Mouse (Mus musculus): ENCODE measurements around the gene Crtc2. TPM values are rescaled to one million over a fixed set of nuclear protein-coding genes. Genes with fewer than 3 reads are reported as not detected.

The Crtc2 gene
- polyA plus RNA-seq, 1 experiment = 77.4 TPM

GRCm38 (mm10) chr3:90254419-90255193 is 643 bp downstream of the Crtc2 start:
- WGBS = 1% methylated on average over 40 of the region's 41 CpGs
- H3K4me3 ChIP-seq (replicated peaks; ENCODE audit: extremely low read depth, low read depth, low read length) = peak overlapping the region; percentile 91

DNA sequence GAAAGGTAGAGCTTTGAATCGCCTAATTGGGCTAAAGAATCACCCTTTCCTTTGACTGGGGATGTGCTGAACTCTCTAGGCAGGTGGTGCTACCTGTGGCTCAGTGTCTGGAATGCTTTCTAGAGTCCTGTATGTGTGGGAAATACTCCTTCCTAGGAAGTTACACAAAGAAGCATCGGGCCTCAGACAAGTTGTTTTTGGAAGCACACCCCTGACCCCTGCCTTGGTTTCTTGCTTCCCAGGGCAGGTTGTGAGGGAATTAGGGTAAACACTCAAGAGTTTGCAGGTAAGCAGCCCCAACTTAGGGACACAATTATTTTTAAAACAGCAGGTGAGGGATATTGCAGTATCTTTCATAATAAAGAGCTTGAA is 1.2 kb downstream of the Crtc2 start:
- H3K4me3 ChIP-seq (replicated peaks; ENCODE audit: extremely low read depth, low read depth, low read length) = peak overlapping the region; percentile 91
- no peak for TF ChIP-seq CTCF (IDR thresholded peaks at IDR 0.05; ENCODE audit: insufficient read depth, low read length)
- TF ChIP-seq POLR2A (IDR thresholded peaks at IDR 0.05; ENCODE audit: borderline replicate concordance, extremely low read depth, low read depth, low read length) = no peak
- H3K4me1 ChIP-seq (ENCODE audit: control insufficient read depth, insufficient read depth, low read length) = peaks cover 4% of the 10 kb centered on the region
- WGBS = 1% methylated on average over 2 of the region's 2 CpGs
- DNase-seq = no peak

More at GRCm38 (mm10) chr3:90254419-90255193, 643 bp downstream of the Crtc2 start:
- TF ChIP-seq POLR2A (IDR thresholded peaks at IDR 0.05; ENCODE audit: borderline replicate concordance, extremely low read depth, low read depth, low read length) (no peak), CTCF (IDR thresholded peaks at IDR 0.05; ENCODE audit: insufficient read depth, low read length) (no peak)
- no peak for DNase-seq
- H3K4me1 ChIP-seq (ENCODE audit: control insufficient read depth, insufficient read depth, low read length) = peaks cover 4% of the 10 kb centered on the region

GRCm38 (mm10) chr3:90255784-90256353 is 1.9 kb downstream of the Crtc2 start:
- H3K4me3 ChIP-seq (replicated peaks; ENCODE audit: extremely low read depth, low read depth, low read length) = no peak overlapping the region
- 89% methylated on average over 14 of the region's 14 CpGs for WGBS
- TF ChIP-seq POLR2A (IDR thresholded peaks at IDR 0.05; ENCODE audit: borderline replicate concordance, extremely low read depth, low read depth, low read length) = no peak
- no peak for TF ChIP-seq CTCF (IDR thresholded peaks at IDR 0.05; ENCODE audit: insufficient read depth, low read length)
- H3K4me1 ChIP-seq (ENCODE audit: control insufficient read depth, insufficient read depth, low read length) = peaks cover 4% of the 10 kb centered on the region
- DNase-seq = no peak

GRCm38 (mm10) chr3:90256731-90257530 is 3.0 kb downstream of the Crtc2 start:
- H3K4me3 ChIP-seq (replicated peaks; ENCODE audit: extremely low read depth, low read depth, low read length) = no peak overlapping the region
- 85% methylated on average over 19 of the region's 19 CpGs for WGBS
- H3K4me1 ChIP-seq (ENCODE audit: control insufficient read depth, insufficient read depth, low read length) = peaks cover 4% of the 10 kb centered on the region
- TF ChIP-seq POLR2A (IDR thresholded peaks at IDR 0.05; ENCODE audit: borderline replicate concordance, extremely low read depth, low read depth, low read length) (no peak), CTCF (IDR thresholded peaks at IDR 0.05; ENCODE audit: insufficient read depth, low read length) (no peak)
- DNase-seq = no peak

DNA sequence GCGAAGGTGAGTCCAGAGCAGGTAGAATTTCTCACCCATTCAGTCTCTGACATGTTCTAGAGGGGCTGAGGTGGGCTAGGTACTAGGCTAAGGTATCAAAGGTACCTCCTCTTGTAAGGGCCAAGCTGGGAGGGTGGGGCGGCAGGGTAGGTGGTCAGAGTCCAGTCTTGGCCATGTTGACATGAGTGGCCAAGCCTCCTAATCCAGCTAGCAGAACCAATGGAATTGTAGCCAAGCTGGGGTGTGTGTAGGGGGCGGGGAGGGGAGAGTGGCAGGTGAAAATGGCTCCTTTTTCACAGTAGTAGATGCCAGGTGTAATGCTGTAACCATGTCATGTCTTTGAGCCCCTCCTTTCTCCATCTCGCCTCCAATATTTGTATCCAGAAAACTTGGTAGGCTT is 4.6 kb downstream of the Crtc2 start:
- no peak for DNase-seq
- no peak for TF ChIP-seq POLR2A (IDR thresholded peaks at IDR 0.05; ENCODE audit: borderline replicate concordance, extremely low read depth, low read depth, low read length)
- TF ChIP-seq CTCF (IDR thresholded peaks at IDR 0.05; ENCODE audit: insufficient read depth, low read length) = no peak
- H3K4me1 ChIP-seq (ENCODE audit: control insufficient read depth, insufficient read depth, low read length) = peaks cover 4% of the 10 kb centered on the region
- no peak overlapping the region for H3K4me3 ChIP-seq (replicated peaks; ENCODE audit: extremely low read depth, low read depth, low read length)
- WGBS = 98% methylated on average over 4 of the region's 4 CpGs

- peaks cover 4% of the 10 kb centered on the region for H3K4me1 ChIP-seq (ENCODE audit: control insufficient read depth, insufficient read depth, low read length)
- DNase-seq = no peak
- H3K4me3 ChIP-seq (replicated peaks; ENCODE audit: extremely low read depth, low read depth, low read length) = no peak overlapping the region
- 95% methylated on average over 5 of the region's 5 CpGs for whole genome bisulfite sequencing
- TF ChIP-seq POLR2A (IDR thresholded peaks at IDR 0.05; ENCODE audit: borderline replicate concordance, extremely low read depth, low read depth, low read length) (no peak), CTCF (IDR thresholded peaks at IDR 0.05; ENCODE audit: insufficient read depth, low read length) (no peak)
Observed at GRCm38 (mm10) chr3:90263121-90263771, 9.3 kb downstream of the Crtc2 start.

GRCm38 (mm10) chr3:90264687-90265033 is 10.7 kb downstream of the Crtc2 start:
- WGBS = 28% methylated on average over 10 of the region's 10 CpGs
- Histone ChIP-seq H3K4me3 (replicated peaks; ENCODE audit: extremely low read depth, low read depth, low read length) (peak overlapping the region; percentile 47), H3K4me1 (ENCODE audit: control insufficient read depth, insufficient read depth, low read length) (peaks cover 4% of the 10 kb centered on the region)
- no peak for TF ChIP-seq POLR2A (IDR thresholded peaks at IDR 0.05; ENCODE audit: borderline replicate concordance, extremely low read depth, low read depth, low read length)
- no peak for TF ChIP-seq CTCF (IDR thresholded peaks at IDR 0.05; ENCODE audit: insufficient read depth, low read length)
- DNase-seq = no peak

GRCm38 (mm10) chr3:90265034-90265931 is 11.3 kb downstream of the Crtc2 start, which contains the start of gene Dennd4b:
Gene Dennd4b (plus strand): TSS chr3:90265185.
- peak; percentile 87; the same call in 1 of the 2 replicates for TF ChIP-seq POLR2A (IDR thresholded peaks at IDR 0.05; ENCODE audit: borderline replicate concordance, extremely low read depth, low read depth, low read length)
- TF ChIP-seq CTCF (IDR thresholded peaks at IDR 0.05; ENCODE audit: insufficient read depth, low read length) = peak; percentile 63
- under 1% methylated on average over 79 of the region's 87 CpGs for WGBS
- peak within 1 kb of the TSS; percentile 76 for H3K4me3 ChIP-seq (replicated peaks; ENCODE audit: extremely low read depth, low read depth, low read length)
- peaks cover 4% of the 10 kb centered on the region for H3K4me1 ChIP-seq (ENCODE audit: control insufficient read depth, insufficient read depth, low read length)
- peak; percentile 92 for DNase-seq
